Mouse (Mus musculus) retina, adult 2 months (tissue): Measurements from ENCODE around the gene Naa38.
A peak's percentile ranks its signal among the peaks of the same experiment; 100 is the strongest.

Source experiments
- DNase-seq: peaks from one replicate; pipeline ENCODE4 v3.0.0-alpha.2; 2012; ENCODE audit warnings: low read depth, low spot score

Gene Naa38

GRCm38 (mm10) chr11:69395235-69395633 lies at the start of gene Naa38, which contains the start of gene Cyb5d1:
Gene Naa38, plus strand, starts transcription at chr11:69395487.
Gene Cyb5d1, minus strand, starts transcription at chr11:69395631.
- peak; percentile 87 for DNase-seq

DNA sequence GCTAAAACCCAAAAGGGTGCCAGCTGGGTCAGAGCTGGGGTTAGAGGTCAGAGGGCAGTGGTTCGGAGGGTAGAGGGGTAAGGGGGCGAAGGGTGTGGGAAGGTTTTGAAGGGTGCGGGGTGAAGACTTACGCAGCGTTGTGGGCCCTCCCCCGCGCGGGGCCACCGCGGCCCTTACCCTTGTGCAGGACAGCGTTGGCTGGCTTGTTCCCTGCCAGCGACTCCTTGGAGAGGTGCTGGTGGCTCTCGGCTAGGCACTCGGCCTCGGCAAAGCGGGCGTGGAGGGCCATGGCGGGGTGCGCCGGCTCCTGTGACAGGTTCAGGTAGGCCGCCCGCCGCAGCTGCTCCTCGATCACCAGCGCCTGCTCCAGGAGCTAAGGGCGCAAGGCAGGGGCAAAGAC lies 48.8 kb upstream of the Naa38 start:
- no peak for DNase-seq

- no peak for DNase-seq
Measured at GRCm38 (mm10) chr11:69356544-69356943, 38.7 kb upstream of the Naa38 start.

DNA sequence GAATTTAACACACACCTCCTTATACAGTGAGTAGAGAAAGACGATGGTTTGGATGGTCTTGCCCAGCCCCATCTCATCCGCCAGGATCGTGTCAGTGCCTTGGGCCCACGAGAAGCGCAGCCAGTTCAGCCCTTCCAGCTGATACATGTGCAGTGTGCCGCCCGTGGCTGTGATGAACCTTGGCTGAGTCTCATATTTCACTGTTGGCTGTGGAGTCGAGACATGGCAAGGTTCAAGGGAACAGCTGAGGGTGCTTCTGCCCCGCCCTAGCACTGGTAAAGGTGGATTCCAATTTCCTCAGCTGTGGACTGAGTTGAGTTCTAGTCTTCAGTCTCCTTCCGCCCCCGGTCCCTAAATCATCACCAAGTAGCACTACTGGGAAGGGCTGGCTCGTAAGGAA lies 37.6 kb upstream of the Naa38 start:
- DNase-seq, result no peak

GRCm38 (mm10) chr11:69362021-69362420 lies 33.3 kb upstream of the Naa38 start:
- no peak for DNase-seq

GRCm38 (mm10) chr11:69362479-69362878 lies 32.8 kb upstream of the Naa38 start:
- DNase-seq, result no peak

- no peak for DNase-seq
Measured at GRCm38 (mm10) chr11:69364376-69364775, 30.9 kb upstream of the Naa38 start.

DNA sequence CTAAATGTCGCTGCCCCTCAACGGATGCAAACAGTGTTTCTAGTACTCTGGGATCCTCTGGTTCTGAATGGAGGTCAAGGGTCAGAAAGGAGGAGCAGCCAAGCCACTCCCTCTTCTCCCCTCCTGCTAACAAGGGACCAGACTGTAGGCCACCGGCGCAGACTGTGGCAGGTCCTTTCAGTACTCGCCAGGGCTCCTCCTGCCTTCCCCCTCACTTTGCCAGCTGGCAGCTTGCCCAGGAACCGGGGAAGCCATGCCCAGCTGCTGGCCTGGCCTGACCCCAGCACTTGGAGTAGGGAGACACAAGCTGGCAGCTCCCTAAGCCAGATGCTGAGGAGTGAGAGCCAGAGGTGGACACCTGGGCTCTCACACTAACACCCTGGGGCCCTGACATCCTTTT lies 30.4 kb upstream of the Naa38 start:
- DNase-seq, result peak; percentile 61

GRCm38 (mm10) chr11:69365722-69366121 lies 29.6 kb upstream of the Naa38 start:
- DNase-seq, result no peak

- DNase-seq, result peak; percentile 69
Measured at GRCm38 (mm10) chr11:69366157-69366854, 29.0 kb upstream of the Naa38 start.

DNA sequence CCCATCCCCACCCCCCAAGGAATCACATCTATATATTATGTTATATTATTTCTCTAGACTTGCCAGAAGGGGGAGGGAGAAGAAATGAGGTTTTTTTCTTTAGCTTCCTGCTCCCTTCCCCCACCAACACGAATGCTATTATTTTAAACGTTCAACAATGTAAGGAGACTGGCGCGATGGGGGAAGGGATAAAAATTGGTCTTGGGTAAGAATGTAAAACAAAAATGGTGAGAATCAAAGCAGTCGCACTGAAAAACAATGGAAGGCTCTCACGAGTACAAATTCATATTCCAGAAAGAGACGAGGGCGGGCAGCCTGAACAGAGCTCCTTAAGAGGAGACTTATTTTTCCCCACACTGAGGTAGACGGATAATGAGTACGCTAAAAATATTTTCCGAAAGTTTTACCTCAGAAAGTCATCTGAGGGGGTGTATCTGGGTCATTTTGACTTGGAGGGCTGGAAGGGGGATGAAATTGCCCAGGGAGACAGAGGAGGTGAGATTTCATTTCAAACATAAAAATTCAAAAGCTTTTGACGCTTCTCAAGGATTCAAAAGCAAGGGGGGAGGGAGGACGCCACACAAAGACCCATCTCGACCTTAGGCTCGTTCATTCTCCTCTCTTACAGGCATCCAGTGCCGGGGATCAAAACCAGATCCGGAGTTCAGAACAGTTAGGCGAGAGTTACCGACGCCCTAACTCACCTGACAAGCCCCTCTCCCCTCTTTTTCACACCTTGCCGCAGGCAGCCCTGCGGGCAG lies 28.3 kb upstream of the Naa38 start:
- DNase-seq, result no peak

DNA sequence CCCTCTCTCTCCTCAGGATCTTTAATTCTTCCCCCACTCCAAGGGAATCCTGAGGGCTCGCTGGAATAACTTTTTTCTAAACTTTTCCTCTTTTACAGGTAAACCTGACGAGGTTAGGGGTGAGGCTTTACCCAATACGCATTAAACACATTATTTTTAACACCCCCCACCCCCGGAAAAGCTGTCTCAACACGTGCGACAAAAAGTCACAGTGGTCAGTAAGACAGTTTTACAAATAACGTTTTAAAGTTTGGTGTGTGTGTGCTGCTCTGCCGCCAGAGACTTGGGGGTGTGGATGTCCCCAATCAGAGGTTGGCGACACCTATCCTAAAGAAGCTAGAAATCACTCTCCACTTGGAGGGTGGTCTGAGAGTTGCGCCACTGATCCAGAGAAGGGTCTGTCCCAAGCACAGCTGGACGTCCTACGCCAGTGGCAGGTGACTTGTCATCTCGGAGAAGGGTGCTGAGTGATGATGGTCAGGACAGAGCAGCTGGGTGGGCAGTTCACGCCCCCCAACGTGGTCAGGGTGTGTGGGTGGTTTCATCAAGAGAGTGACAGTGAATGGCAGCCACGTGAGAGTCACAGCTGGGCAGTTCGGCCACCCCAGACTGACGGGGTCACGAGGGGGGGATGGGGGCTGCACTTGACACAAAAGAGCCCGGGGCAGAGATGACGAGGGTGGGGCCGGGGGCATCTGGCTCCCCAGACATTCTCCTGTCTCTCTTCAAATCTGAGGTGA lies 27.5 kb upstream of the Naa38 start:
- no peak for DNase-seq

DNA sequence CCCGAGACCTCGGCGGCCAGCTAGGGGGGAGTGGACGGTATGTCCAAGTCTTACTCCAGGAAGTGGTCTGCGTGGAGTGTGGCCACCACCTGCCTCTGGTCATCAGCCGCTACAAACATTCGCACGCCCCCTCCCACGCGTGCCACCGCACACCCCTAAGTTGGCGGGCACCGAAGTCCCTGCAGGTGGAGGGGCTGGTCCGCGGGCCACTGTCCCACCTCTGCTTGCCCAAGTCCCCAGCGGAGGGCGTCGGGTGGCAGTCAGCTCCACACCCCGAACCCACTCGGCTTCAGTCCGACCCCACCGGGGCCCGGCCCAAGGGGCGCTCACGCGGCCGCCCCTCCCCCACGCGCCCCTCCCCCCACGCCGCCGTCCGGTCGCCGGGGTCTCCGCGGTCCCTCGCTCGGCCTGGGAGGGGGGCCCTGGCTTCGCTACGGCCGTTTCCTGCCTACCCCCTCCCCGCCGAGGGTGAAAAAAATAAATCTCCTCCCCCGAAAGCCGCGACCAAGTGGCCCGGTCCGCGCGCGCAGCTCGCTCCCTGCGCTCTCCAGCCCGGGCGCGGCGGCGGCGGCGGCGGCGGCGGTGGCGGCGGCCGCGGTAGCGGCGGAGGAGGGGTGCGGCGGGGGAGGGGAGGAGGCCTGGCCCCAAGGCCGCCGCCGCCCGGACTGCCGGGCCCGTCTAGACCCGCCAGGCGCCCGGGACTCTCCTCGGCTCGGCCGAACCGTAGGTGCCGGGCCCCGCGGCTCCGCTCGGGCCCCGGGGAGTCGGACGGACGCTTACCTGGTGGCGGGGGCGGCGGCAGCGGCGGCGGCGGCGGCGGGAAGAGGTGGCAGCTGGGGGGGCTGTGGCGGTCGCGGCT lies 26.7 kb upstream of the Naa38 start:
- DNase-seq, result no peak

DNA sequence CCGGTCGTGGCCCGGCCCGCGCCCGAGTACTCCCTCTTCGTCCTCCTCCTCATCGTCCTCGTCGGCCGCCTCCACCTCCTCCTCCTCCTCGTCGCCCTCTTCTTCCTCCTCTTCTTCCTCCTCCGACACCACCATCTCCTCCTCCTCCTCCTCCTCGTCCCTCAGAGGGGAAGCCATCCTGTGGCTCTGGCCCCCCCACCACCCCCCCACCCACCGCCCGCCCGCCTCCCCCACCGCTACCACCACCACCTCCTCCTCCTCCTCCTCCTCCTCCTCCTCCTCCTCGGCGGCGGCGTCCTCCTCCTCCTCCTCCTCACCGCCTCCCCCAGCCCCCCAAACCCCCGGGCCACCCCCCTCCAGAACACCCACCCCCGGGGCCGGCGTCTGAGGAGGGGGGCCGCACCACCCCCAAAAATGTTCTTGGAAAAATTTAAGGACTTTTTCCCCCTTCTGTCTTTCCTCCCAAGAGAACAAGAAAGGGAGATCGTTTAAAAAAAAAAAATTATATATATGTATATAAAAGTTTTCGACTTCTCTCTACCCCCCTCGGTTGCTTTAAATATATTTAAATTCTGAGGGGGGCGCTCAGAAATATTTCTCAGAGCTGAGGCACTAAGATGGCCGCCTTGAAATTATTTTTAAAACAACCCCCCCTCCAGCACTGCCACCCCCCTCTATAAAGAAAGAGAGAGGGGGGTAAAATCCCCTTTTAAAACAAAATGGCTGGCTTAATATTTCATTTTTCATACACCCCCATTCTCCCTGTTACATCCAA lies 25.9 kb upstream of the Naa38 start, which contains the start of gene Chd3:
Gene Chd3, minus strand, starts transcription at position 192 of the 775 bp plus-strand sequence.
- no peak for DNase-seq

DNA sequence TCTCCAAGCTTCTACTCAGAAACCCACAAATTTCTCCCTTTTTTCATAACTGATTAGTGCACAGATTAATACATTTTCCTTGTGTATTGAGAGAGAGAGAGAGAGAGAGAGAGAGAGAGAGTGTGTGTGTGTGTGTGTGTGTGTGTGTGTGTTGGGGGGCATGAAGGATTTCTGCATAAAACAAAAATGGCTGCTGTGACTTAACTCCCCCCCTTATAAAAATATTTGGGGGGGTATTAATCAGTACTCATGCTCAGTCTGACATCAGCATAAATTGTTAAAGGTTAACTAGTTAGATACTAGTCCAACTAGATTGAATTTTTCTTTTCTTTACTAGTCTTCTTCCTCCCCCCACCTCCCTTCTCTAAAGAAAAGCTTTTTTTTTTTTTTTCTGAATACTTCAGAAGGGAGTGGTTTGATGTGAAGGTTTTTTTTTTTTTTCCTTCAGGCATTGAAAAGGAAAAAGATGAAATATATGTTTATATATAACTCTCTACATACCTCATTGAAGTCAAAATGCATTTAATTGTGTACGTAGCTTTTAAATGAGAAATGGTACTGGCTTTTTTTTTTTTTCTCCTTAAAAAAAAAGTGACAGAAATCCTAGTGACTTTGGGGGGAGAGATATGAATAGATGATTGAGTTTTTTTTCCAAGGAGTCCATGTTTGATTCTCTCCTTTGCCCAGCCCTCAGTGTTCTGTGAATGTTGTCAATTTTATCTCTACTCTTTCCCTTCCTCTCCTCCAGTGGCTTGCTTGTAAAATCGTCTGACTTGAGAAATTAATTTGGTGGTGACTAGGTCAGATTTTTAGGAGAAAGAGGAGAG lies 25.1 kb upstream of the Naa38 start:
- DNase-seq, result no peak

- DNase-seq, result no peak
Measured at GRCm38 (mm10) chr11:69370817-69371215, 24.5 kb upstream of the Naa38 start.

- DNase-seq, result no peak
Measured at GRCm38 (mm10) chr11:69371601-69372000, 23.7 kb upstream of the Naa38 start.

GRCm38 (mm10) chr11:69372056-69372779 lies 23.1 kb upstream of the Naa38 start:
- DNase-seq, result no peak

DNA sequence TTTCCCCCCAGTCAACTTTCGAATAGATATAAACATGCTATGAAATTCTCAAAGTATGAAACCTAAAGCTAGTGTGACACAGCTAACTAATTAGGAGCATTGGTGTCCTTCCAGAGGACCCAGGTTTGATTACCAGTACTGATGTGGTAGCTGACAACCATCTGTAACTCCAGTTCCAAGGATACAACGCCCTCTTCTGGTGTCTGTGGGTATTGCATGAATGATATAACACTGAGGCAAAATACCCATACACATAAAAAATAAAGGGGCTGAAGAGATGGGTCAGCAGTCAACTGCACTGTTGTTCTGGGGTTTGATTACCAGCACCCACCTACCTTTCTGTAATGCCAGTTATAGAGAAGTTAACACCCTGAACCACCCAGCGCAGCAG lies 22.5 kb upstream of the Naa38 start:
- DNase-seq, result no peak
